Mouse (Mus musculus): ENCODE data around the gene Yy1. TPM values are rescaled to one million over a fixed set of nuclear protein-coding genes. Genes with fewer than 3 reads are reported as not detected.
A peak's percentile ranks its signal among the peaks of the same experiment; 100 is the strongest.

Gene Yy1
- 65.9 and 74.4 TPM in 2 replicates for total RNA-seq (2017)

DNA sequence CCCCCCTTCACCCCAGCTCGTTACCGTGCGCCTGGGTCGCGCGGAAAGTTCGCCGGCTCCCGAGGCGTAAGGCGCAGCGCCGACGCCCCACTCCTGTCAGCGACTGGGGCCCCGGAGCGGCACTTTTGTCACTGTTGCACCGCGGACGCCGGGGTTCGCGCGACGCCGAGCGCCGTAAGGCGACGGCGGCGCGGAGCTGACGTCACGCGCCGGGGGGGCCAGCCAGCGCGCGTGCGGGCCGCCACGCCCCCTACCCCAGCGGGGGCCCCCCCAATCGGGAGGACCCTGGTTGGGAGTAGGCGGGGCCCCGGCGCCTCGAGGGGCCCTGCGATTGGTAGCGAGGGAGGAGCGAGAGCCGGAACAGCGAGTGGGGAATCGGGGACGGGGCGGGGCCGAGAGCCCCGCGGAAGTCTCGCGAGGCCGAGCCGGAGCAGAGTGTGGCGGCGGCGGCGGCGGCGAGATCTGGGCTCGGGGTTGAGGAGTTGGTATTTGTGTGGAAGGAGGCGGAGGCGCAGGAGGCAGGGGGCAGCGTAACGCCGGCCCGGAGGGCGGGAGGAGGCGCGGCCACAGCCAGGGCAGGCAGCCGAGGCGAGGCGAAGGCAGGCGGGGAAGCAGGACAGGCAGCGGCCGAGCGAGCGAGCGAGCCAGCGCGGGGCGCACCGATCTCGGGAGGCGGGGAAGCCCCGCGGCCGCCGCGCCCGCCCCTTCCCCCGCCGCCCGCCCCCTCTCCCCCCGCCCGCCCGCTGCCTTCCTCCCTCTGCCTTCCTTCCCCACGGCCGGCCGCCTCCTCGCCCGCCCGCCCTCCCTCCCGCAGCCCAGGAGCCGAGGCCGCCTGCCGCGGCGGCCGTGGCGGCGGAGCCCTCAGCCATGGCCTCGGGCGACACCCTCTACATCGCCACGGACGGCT, at the start of gene Yy1:
Yy1 (plus strand) TSS at position 428 of the 907 bp plus-strand sequence.
- peak; percentile 78 for ATAC-seq (replicated peaks; ENCODE audit: low read depth, poor library complexity, severe bottlenecking)

DNA sequence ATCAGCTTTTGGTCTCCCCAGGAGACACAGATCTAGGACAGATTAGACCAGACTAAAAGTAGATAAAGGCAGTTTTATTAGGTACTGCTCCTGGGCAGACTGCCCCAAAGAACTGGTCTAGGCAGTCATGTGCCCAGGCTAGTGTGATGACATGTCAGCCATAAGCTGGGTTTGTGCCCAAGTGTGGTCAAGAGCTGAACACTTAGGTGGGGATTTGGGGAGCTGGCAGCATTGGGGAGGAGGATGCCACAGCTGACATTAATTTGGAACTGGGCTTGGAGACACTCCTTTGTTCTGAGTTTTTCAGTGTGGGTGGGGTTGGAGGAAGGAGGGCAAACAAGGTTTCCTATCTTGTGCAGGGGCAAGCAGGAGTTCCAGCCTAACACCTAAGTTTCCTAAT, 46.8 kb upstream of the Yy1 start:
- no peak for ATAC-seq (replicated peaks; ENCODE audit: low read depth, poor library complexity, severe bottlenecking)

DNA sequence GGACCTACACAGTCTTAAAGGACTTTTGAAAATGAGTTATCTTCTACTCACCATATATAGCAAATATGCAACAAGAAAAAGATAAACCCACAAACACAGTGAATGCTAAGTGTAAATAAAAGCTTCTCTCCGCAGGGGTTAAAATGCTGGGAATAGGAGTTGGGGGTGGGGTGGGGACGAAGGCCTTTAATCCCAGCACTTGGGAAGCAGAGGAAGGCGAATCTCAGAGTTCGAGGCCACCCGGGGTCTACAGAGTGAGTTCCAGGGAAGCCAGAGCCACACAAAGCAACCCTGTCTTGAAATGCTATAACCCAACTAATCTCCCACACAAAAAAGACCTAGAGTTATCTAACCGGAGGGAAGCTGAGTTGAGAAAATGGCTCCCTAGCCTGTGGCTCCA, 43.8 kb upstream of the Yy1 start:
- no peak for ATAC-seq (replicated peaks; ENCODE audit: low read depth, poor library complexity, severe bottlenecking)

DNA sequence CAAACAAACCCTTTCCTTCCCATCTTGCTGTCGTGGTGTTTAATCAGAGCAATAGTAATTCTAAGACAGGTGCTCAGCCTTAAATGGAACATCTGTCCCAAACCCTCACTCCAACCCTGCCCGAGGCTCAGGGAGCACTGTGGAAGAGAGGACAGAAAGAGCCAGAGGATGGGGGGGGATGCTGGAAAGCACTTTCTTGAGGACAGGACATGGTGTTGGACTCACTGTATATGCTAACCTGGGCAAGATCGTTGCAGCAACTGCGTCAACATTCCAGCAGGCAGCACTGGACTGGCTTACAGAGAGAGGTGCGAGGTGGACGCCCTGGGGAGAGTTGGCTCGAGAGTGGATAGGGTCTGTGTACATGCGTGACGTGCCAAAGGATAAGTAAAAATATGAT, 43.3 kb upstream of the Yy1 start:
- no peak for ATAC-seq (replicated peaks; ENCODE audit: low read depth, poor library complexity, severe bottlenecking)

DNA sequence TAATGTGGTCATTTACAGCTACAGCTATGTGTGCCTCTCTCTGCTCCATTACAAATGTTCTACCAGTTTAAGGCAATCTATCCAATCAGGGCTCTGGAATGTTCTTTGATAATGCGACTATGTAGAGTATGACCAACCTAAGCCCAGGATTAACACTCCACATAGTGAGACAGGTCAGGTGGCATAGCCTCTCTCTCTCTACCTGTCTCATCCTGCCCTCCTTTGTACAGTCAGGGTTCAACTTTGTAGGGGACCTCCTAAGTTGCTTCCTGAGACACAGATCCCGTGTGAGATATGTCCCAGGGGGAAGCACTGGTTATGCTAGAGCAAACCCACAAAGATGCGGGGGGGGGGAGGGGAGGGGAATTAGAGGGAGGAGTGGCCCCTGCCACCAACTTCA, 42.5 kb upstream of the Yy1 start:
- no peak for ATAC-seq (replicated peaks; ENCODE audit: low read depth, poor library complexity, severe bottlenecking)

GRCm38 (mm10) chr12:108751790-108752189, 41.0 kb upstream of the Yy1 start:
- no peak for ATAC-seq (replicated peaks; ENCODE audit: low read depth, poor library complexity, severe bottlenecking)

GRCm38 (mm10) chr12:108755141-108755540, 37.6 kb upstream of the Yy1 start:
- ATAC-seq (replicated peaks; ENCODE audit: low read depth, poor library complexity, severe bottlenecking): no peak

DNA sequence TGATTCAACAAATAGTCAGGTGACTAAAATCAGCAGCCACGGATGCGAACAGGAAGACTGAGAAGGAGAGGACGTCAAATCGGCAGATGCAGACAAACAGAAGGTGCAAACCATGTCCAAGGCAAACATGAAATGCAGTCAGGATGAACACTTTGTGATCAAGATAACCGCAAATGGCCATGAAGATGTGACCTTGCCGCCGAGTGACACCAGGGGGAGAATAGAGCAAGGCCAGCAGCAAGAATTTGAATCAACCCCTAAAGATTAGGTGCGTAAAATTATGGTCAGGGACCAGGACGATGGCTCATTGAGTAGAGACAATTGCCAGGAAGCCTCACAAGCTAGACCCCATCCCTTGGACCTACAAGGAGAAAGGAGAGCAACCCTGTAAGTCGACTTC, 36.2 kb upstream of the Yy1 start:
- ATAC-seq (replicated peaks; ENCODE audit: low read depth, poor library complexity, severe bottlenecking): no peak

DNA sequence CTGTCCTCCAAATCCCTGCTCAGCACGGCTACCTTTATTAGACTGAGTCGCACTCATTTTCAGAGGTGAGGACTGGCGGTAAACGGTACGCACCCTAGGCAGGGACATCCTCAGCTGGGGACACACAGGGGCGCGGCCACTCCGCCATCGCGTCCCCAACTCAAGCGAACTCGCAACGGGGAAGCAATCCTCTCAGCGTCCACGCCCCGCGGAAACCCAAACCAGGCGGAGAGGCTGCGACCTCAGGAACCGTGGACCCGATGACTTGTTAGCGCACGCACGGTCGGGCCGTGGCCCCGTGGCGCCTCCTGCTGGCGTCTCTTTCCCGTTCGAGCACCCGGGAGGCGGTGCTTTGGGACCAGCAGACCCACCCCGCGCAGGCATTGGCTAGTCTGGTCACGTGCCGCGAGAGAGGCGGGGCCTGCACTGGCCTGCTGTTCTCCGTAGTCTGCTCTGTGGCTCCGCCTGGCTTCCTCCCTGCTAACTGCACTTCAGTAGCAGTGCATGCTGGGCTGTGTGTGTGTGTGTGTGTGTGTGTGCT, 35.0 kb upstream of the Yy1 start:
- ATAC-seq (replicated peaks; ENCODE audit: low read depth, poor library complexity, severe bottlenecking): peak; percentile 92

GRCm38 (mm10) chr12:108758273-108758672, 34.5 kb upstream of the Yy1 start:
- ATAC-seq (replicated peaks; ENCODE audit: low read depth, poor library complexity, severe bottlenecking): no peak

GRCm38 (mm10) chr12:108758682-108759081, 34.1 kb upstream of the Yy1 start:
- no peak for ATAC-seq (replicated peaks; ENCODE audit: low read depth, poor library complexity, severe bottlenecking)

DNA sequence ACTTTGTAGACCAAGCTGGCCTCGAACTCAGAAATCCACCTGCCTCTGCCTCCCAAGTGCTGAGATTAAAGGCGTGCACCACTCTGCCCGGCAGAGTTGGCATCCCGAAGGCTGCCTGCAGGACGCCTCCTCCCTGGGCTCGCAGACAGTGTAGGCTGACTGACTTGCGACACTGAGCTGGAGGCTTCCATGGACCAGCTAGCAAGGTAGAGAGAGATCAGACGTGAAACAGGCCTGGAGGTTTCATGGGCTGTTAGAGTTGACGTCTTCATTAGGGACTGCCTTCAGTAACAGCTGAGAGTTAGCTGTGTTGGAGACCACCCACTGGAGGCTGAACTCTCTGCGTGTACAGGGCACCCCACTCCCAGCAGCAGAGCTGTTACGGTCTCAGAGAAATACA, 33.5 kb upstream of the Yy1 start:
- no peak for ATAC-seq (replicated peaks; ENCODE audit: low read depth, poor library complexity, severe bottlenecking)

DNA sequence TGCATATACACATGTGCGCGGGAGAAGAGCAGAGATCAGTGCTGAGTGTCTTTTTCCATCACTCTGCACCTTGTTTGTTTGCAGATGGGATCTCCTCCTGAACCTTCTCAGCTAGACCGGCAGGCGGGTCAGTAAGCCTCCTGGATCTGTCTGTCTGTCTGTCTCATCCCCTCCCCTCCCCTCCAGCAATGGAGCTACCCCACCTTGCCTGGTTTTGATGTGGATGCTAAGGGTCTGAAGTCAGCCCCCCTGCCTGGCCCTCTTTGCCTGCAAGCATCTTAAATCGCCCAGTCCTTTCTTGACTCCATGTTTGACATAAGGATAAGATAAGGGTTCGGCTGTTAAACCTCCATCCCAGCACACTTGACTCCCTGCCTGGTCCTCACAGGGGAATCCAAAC, 32.8 kb upstream of the Yy1 start:
- ATAC-seq (replicated peaks; ENCODE audit: low read depth, poor library complexity, severe bottlenecking): no peak

DNA sequence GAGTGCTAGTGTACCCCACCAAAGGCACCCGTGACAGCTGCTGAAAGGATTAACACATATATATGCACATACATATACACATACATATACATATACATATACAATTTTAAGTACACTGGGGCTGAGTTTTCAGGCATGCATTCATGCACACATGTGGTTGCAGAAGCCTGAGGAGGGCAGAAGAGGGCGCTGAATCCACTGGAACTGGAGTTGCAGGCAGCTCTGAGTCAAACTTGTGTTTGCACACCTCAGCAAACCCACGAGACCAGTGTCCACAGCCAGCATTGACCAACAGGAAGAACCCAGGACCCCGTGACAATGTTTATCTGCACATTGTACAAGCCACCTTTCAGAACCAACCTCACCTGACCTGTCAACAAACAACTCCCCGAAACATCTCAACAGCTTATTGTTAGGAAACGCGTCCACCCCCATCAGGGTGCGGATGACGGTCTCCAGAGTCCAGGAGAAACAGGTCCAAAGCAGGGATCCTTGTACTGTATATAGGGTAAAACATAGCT, 32.2 kb upstream of the Yy1 start:
- no peak for ATAC-seq (replicated peaks; ENCODE audit: low read depth, poor library complexity, severe bottlenecking)

GRCm38 (mm10) chr12:108761209-108761608, 31.6 kb upstream of the Yy1 start:
- no peak for ATAC-seq (replicated peaks; ENCODE audit: low read depth, poor library complexity, severe bottlenecking)

DNA sequence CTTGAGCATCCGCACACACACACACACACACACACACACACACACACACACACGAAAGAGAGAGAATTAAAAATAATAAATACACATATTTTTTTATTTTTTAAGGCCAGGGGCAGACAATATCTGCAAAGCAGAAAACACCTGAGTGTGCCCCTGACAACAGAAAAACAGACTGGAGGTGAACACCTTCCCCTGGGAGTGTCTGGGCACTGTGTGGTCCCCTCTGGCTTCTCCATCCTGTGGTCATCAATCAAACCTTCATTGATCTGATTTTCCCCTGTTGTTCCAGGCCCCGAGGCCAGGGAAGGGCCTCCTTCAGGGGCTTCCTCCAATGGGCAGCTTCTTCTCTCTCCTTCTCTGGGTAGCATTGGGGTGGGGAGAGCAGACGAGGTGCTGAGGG, 31.1 kb upstream of the Yy1 start:
- no peak for ATAC-seq (replicated peaks; ENCODE audit: low read depth, poor library complexity, severe bottlenecking)

- peak; percentile 20 for ATAC-seq (replicated peaks; ENCODE audit: low read depth, poor library complexity, severe bottlenecking)
Observed at GRCm38 (mm10) chr12:108763057-108763796, 29.5 kb upstream of the Yy1 start.

DNA sequence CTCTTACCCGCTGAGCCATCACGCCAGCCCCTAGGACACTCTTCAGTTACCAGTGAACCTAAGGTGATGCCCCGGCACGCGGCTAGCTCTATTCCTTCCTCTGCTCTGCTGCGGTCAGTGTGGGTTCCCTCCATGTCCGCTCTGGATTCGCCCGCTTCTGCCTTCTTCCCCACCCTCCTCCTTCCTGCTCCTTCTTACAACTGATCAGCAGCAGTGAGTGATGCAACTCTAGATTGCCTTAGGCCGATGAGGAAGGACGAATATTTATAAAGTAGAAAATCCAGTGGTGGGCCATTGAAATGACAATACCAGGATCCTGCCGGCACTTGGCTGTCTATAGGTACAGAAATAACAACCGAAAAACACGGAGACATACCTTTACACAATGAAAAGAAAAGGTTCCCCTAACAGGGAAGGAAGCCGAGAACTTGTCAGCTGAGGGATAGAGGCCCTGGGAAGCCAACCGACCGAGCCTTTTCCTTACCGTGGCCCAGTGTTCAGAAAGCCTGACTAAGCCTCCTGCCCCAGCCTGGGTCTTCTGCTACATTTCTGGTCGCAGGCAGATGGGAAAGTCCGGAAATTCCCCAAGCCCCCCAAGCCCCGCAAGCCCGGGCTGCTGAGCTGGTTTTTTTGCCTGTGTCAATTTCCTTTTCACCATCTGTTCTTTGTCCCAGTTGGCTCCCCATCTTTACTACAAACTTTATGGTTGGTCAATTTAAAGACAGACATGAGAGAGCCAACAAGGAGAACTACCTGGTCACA, 27.7 kb upstream of the Yy1 start:
- peak; percentile 55 for ATAC-seq (replicated peaks; ENCODE audit: low read depth, poor library complexity, severe bottlenecking)

DNA sequence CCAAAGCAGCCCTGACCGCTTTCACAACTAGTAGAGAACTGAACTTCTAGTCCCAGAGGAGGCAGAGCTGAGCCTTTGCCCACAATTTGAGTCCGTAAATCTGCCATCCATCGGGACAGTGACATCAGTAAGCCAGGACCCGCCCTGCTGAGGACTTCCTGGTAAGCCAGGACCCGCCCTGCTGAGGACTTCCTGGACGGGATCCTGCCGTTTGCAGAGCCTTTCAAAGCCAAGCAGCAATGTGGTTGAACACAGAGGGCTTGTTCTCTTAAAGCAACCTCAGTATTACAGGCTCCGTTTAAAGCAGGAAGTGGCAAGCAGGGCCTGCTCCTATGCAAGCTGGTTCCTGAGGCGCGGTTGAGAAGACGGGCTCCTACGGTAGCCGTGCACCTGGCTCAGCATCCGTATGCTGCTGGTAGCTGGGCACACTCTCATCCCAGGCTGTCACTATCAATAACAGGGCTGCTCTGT, 27.0 kb upstream of the Yy1 start:
- ATAC-seq (replicated peaks; ENCODE audit: low read depth, poor library complexity, severe bottlenecking): peak; percentile 68

GRCm38 (mm10) chr12:108766316-108766715, 26.5 kb upstream of the Yy1 start:
- ATAC-seq (replicated peaks; ENCODE audit: low read depth, poor library complexity, severe bottlenecking): peak; percentile 7; the same call in 1 of the 2 replicates

Data from common myeloid progenitor, adult 5-6 weeks (primary cell).